Mouse (Mus musculus) neutrophil, adult 5-6 weeks (primary cell): ENCODE results near the gene Gli3. TPM values are rescaled to one million over a fixed set of nuclear protein-coding genes. Genes with fewer than 3 reads are reported as not detected.

Experiments
- ATAC-seq: fragments of 151-379, 151-347 bp; 2 replicates; pipeline ENCODE4 v1.8.0; 2017; ENCODE audit warnings: mild to moderate bottlenecking, moderate TSS enrichment; ENCODE audit not compliant: insufficient number of reproducible peaks, poor library complexity, low FRiP score, severe bottlenecking; ENCODE audit errors: extremely low read depth
- total RNA-seq: library from RNA; stranded (forward); fragments of 200-1000 nt; gene quantifications from 2 replicates; pipeline ENCODE4 v1.2.3, GENCODE M21; 2017

Gli3 gene
- total RNA-seq, 1 experiment from 2014 or later, result not detected

DNA sequence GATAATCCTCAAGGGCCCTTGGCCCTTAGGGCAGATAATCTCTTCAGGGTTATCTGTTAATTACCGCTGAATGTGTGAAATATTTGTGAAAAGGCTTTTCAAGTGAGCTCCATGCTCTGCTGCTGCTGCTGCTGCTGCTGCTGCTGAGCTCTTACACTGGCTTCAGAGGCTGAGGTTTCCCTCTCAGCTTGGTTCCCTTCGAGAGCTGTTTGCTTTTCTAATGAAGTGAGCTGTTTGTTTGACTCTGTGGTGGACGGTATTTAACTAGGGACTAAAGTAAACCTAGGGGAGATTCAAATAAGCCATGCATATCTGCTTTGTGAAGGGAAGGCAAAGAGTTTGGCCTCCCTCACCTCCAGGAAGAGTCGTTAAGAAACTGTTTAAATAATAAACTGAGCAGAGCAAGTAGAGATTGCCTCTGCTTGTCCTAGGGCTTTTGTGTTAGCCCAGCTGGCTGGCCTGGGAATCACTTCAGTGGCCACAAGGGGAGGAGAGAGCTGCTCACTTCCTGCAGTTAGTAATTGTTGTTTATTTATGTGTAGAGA, 139.7 kb downstream of the Gli3 start:
- no peak for ATAC-seq

DNA sequence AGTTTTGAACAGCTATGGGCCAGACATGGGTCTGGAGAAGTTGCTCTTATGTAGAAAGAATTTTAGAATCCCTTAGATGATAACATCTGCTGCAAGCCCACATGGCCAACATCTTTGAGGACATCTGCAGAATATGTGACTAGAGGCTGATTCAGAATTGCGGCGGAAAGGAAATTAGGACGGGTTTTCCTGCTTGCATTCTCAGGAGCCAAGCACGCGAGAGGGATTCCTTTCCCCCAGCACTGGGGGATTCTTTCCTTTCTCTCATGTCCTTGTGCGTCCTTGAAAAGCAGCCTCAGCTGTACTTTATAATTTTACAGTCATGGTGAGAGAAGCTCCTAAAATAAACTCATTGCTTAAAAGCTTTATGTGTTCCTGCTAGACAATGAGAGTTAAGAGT, 141.0 kb downstream of the Gli3 start:
- no peak for ATAC-seq

DNA sequence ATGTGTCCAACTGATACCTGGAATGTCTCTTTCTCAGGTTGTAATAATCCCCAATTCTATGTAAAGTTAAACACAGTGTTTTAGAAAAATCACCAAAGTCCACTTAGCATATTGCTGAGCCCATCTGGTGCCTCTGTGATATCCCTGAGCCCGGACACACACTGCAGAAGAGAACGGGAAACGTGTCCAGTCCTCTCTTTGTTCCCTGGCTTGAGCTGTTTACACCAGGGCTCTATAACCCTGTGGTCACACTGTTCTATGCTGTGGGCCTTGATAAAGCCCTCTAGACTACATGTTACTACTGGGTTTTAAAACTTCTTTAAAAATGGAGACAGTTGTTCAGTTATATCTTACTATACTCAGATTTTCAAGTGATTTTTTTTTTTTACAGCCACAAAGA, 154.4 kb downstream of the Gli3 start:
- no peak for ATAC-seq

GRCm38 (mm10) chr13:15618051-15618692, 155.1 kb downstream of the Gli3 start:
- ATAC-seq, result no peak

GRCm38 (mm10) chr13:15621009-15621408, 158.0 kb downstream of the Gli3 start:
- no peak for ATAC-seq

DNA sequence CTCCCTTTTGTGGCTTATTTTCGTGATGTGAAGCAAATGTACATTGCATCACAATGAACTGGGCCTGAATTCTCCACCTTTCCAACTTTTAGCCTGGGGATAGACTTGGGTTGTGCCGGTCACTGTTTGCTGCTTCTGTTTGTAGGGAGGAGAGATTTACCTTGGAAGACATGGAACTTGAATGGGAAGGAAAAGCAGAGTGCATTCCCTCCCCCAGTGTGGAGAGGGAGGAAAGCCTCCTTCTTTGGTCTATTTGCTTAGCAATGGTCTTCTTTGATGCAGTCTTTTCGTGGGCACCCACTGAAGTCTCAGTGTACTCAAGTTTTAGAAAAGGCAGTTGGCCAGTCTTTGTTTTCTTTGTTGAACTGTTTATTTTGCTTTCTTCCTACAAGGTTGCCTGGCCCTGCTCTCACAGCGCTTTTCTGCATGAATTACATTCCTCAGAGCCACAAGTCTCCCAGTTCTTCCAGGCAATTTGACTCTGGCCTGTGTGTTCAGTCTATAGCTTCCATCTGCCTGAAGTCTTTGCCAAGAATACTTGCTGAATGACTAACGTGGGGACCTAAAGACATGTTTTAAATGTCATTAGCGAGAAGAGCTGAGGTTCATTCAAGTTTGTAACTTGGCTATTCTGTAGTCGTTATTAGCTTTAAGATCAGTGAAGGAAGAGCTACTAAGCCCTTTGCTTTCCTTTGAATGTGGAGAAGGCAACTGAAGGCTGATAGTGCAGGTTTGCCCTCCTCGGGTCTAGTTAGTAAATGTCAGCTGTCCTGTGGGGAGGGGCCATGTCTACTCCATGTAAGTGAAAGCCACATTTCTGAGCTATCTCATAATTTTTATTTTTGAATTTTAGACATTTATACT, 161.7 kb downstream of the Gli3 start:
- no peak for ATAC-seq

DNA sequence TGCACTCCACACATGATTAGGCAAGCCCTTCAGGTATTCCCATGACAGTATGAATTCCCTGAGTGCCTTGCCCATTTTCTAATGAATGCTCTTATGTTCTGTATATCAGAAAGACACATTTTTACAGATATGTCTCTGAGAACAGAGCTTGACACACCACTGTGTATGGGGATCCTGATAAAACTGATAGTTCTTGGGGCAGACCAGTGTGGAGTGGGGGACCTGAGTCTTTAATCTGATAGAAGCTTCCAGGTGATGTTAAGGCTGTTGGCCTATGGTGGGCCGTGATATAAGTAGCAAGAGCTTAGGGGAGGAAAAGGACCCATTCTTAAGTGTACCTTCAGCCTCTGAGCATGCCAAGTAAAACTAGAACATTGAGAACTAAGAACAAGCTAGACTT, 178.5 kb downstream of the Gli3 start:
- no peak for ATAC-seq

GRCm38 (mm10) chr13:15660502-15660901, 197.5 kb downstream of the Gli3 start:
- ATAC-seq, result no peak

- ATAC-seq, result no peak
These were observed 199.3 kb downstream of the Gli3 start for GRCm38 (mm10) chr13:15662375-15662774.

DNA sequence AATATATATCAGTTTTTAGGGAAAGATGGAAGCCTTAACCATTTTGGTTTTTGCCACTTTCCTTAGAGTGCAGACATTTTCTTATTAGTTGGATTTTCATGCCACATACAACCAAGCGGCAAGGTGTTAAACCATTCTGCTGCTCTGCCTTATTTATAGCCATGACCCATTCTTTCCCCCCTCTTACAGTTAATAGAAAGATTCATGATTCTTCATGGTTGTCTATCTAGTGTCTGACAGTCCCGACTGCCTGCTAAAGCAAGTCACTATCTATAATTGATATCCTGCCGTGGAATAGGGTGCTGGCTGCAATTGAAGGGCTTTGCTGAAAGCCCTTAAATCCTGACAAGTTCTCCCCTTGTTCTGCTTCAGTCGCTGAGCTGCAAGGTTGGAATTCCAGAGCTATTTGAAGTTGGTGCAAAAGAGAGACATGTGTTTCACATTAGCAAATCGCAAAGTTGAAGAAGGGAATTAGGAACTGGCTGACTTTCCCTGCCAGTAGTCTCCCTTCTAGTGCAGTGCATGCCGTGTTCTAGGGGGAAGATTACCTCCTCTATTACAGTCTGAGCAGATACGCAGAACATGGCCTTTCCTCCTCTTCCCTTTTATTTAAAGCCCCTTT, 201.7 kb downstream of the Gli3 start:
- no peak for ATAC-seq

- no peak for ATAC-seq
These were observed 202.5 kb downstream of the Gli3 start for GRCm38 (mm10) chr13:15665514-15665913.

DNA sequence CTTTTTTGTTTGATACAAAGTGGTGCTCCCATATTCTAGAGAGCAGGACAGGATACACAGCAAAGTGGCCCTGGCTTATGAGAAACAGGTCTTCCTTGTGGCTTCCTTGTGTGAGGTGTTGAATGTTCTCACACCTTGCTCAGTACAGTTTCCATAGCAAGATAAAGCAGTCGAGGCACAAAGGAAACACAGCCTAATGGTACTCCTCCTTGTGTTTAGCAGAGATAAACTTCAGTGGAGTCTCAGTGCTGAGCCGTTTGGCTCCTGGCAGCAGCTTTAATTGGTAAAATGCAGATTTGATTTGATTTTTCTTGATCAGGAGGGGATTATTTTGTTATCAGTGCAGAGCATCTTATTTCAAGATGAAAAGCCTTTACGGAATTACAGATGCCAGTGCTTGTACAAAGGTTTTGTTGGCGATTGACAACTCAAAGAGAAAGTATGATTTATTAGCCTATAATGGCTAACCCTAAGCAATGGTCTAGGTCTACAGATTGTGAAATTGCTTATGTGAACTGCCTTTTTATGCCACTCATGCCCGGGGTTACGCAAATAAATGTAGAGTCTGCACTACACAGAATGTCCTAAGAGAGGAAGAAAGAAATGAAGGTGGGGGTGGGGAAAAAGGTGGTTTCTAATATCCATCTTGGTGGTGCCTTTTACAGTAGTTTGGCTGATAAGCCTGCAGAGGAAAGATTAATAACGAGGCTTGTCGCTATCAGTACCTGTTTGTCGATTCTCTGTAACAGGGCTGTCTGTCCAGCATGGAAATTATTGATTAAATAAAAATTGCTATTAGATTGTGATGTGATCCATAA, 207.3 kb downstream of the Gli3 start:
- ATAC-seq, result no peak

- no peak for ATAC-seq
These were observed 207.9 kb downstream of the Gli3 start for GRCm38 (mm10) chr13:15670962-15671313.

GRCm38 (mm10) chr13:15675480-15675879, 212.4 kb downstream of the Gli3 start:
- ATAC-seq, result no peak

DNA sequence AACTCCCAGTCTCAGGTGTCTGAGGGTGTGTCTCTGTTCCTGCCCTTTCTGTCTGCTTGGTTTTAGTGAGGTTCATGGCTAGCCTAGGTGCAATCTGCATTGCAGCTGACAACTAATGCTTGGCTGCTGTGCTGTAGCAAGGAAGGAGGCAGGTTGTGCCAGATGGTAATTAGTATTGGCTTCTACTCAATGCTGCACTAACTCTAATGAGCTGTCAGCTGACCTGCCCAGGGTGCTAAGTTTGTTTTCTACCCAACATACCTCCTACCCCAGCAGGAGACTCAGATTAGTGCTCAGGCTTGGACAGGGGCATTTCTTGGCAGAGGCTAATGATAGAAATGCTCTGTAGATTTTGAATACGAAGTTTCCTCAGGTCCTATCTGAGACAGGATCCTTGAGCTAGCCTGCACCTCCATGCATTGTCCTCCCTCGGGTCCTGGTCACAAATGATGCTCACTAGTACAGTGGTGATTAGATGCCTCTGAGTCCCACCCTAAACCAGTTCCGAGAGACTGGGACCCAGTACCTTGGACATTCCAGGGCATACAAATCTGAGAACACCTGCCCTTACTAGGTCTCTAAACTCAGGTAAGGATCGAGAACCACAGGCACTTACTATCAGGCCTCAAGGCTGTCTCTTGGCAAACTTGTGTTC, 214.2 kb downstream of the Gli3 start:
- ATAC-seq, result no peak

GRCm38 (mm10) chr13:15681530-15681929, 218.5 kb downstream of the Gli3 start:
- no peak for ATAC-seq

GRCm38 (mm10) chr13:15683006-15683405, 220.0 kb downstream of the Gli3 start:
- ATAC-seq, result no peak

GRCm38 (mm10) chr13:15688074-15688825, 225.2 kb downstream of the Gli3 start:
- ATAC-seq, result no peak
